Mouse (Mus musculus) embryonic fibroblast, embryonic 13.5 days (primary cell): ENCODE measurements around the gene Eps8.

Experiments
- CTCF ChIP-seq: IDR thresholded peaks from 2 replicates; pipeline ENCODE4 v1.5.1; 2011; ENCODE audit warnings: mild to moderate bottlenecking, control low read depth, low read length, moderate library complexity, borderline replicate concordance; ENCODE audit not compliant: insufficient read depth
- POLR2A ChIP-seq: IDR thresholded peaks from 2 replicates; pipeline ENCODE4 v1.6.1; 2011; ENCODE audit warnings: low read depth, mild to moderate bottlenecking, control low read depth, low read length, moderate library complexity

GRCm38 (mm10) chr6:137472129-137472528 lies 182.5 kb downstream of the Eps8 start:
- TF ChIP-seq POLR2A: no peak
- TF ChIP-seq CTCF: no peak
